ENCODE assay signal across 8 mouse cellular contexts in genomic region chr10:24409976-24410375, GRCm38 (mm10).
DNase-seq lines count a peak whose midpoint lies in the region; ATAC-seq and TF ChIP-seq lines count a peak whose summit lies in the region.

No protein-coding gene starts in this region.

- DNase-seq in forebrain, postnatal 0 days, result peak; percentile 20
- peak; percentile 22 for DNase-seq in neural tube, embryonic 10.5 days (ENCODE audit: extremely low spot score, low spot score)
- peak; percentile 58 for DNase-seq in induced T-regulatory cell, adult 2 months (ENCODE audit: low read depth)
- no peak for DNase-seq in left cerebral cortex, adult 9 months (ENCODE audit: low spot score in 2 of 2)

- H3K4me2 ChIP-seq in forebrain, postnatal 0 days (ENCODE audit: low read depth), result no peak overlapping the region
- no peak overlapping the region for H3K4me2 ChIP-seq in forebrain, embryonic 13.5 days
- no peak overlapping the region for H3K4me2 ChIP-seq in neural tube, embryonic 15.5 days

- WGBS in forebrain, postnatal 0 days, result 54% methylated on average over 1 of the region's 1 CpGs
- 54% methylated on average over 1 of the region's 1 CpGs for WGBS in forebrain, embryonic 13.5 days
- 34% methylated on average over 1 of the region's 1 CpGs for WGBS in neural tube, embryonic 15.5 days

- H3K4me3 ChIP-seq in forebrain, postnatal 0 days (ENCODE audit: low read depth, low read length), result no peak overlapping the region
- no peak overlapping the region for H3K4me3 ChIP-seq in forebrain, embryonic 13.5 days
- no peak overlapping the region for H3K4me3 ChIP-seq in neural tube, embryonic 15.5 days (replicated peaks)

- no peaks in the 10 kb centered on the region for H3K9me3 ChIP-seq in forebrain, postnatal 0 days (ENCODE audit: low read length)
- H3K9me3 ChIP-seq in forebrain, embryonic 13.5 days (replicated peaks), result no peaks in the 10 kb centered on the region
- H3K9me3 ChIP-seq in neural tube, embryonic 15.5 days (replicated peaks), result no peaks in the 10 kb centered on the region

- H3K4me1 ChIP-seq in forebrain, postnatal 0 days (ENCODE audit: insufficient read depth), result peaks cover 3% of the 10 kb centered on the region; the same call in 1 of the 2 replicates
- H3K4me1 ChIP-seq in forebrain, embryonic 13.5 days, result peaks cover 7% of the 10 kb centered on the region; the same call in 1 of the 2 replicates
- H3K4me1 ChIP-seq in neural tube, embryonic 15.5 days, result no peaks in the 10 kb centered on the region

- ATAC-seq in forebrain, postnatal 0 days, result no peak
- no peak for ATAC-seq in forebrain, embryonic 13.5 days
- no peak for ATAC-seq in neural tube, embryonic 15.5 days (ENCODE audit: low FRiP score)
- ATAC-seq in megakaryocyte-erythroid progenitor cell, adult 5-6 weeks (replicated peaks; ENCODE audit: low FRiP score, low TSS enrichment, poor library complexity, severe bottlenecking), result no peak
- no peak for ATAC-seq in activated CD4-positive, CD25-positive, alpha-beta regulatory T cell, adult 4 months

- TF ChIP-seq CTCF in forebrain, postnatal 0 days (IDR thresholded peaks at IDR 0.05; ENCODE audit: low read depth), result peak; percentile 53

- H3K36me3 ChIP-seq in forebrain, postnatal 0 days (ENCODE audit: insufficient read depth), result no peaks in the 10 kb centered on the region
- no peaks in the 10 kb centered on the region for H3K36me3 ChIP-seq in forebrain, embryonic 13.5 days (ENCODE audit: poor library complexity, severe bottlenecking)
- no peaks in the 10 kb centered on the region for H3K36me3 ChIP-seq in neural tube, embryonic 15.5 days

- no peak overlapping the region for H3K9ac ChIP-seq in forebrain, postnatal 0 days
- H3K9ac ChIP-seq in forebrain, embryonic 13.5 days, result no peak overlapping the region
- no peak overlapping the region for H3K9ac ChIP-seq in neural tube, embryonic 15.5 days (replicated peaks)

- no peak overlapping the region for H3K27ac ChIP-seq in forebrain, postnatal 0 days (ENCODE audit: low read depth, low read length)
- H3K27ac ChIP-seq in forebrain, embryonic 13.5 days, result no peak overlapping the region
- no peak overlapping the region for H3K27ac ChIP-seq in neural tube, embryonic 15.5 days (replicated peaks)

- no peaks in the 10 kb centered on the region for H3K27me3 ChIP-seq in forebrain, postnatal 0 days (ENCODE audit: insufficient read depth, low read length)
- no peaks in the 10 kb centered on the region for H3K27me3 ChIP-seq in forebrain, embryonic 13.5 days
- no peaks in the 10 kb centered on the region for H3K27me3 ChIP-seq in neural tube, embryonic 15.5 days (replicated peaks)

Comparison
In these comparisons a context has a peak if more than half of its experiments do, and no peak if none do; other contexts are left out.
1. DNase-seq: peak in forebrain, postnatal 0 days (single experiment), neural tube, embryonic 10.5 days (single experiment) and induced T-regulatory cell, adult 2 months (single experiment); none in left cerebral cortex, adult 9 months (0 of 2).